Mouse (Mus musculus): ENCODE data around the gene Ccdc113.

GRCm38 (mm10) chr8:95607210-95607609 lies 73.3 kb downstream of the Ccdc113 start:
- TF ChIP-seq POLR2A (IDR thresholded peaks at IDR 0.05; ENCODE audit: low read depth, low read length) (no peak), CTCF (conservative IDR thresholded peaks at IDR 0.05 in 1 of 2, IDR thresholded peaks at IDR 0.05 in 1 of 2; ENCODE audit: low read depth in 2 of 2, low read length in 2 of 2) (no peak), KAT2A (IDR thresholded peaks at IDR 0.05; ENCODE audit: insufficient replicate concordance, low read length) (no peak), JUND (conservative IDR thresholded peaks at IDR 0.05; ENCODE audit: low read depth, low read length) (no peak), MEF2A (IDR thresholded peaks at IDR 0.05; ENCODE audit: borderline replicate concordance, low read depth, low read length) (peak; percentile 66; the same call in 1 of the 2 replicates), ZNF384 (IDR thresholded peaks at IDR 0.05; ENCODE audit: low read depth, low read length) (no peak), USF1 (IDR thresholded peaks at IDR 0.05; ENCODE audit: low read depth, low read length) (no peak), ETS1 (conservative IDR thresholded peaks at IDR 0.05; ENCODE audit: low read depth, low read length) (no peak), NRF1 (IDR thresholded peaks at IDR 0.05; ENCODE audit: low read depth, low read length) (no peak), TBP (conservative IDR thresholded peaks at IDR 0.05; ENCODE audit: low read depth, low read length) (no peak), MAZ (IDR thresholded peaks at IDR 0.05; ENCODE audit: low read depth, low read length) (no peak), NELFE (IDR thresholded peaks at IDR 0.05; ENCODE audit: low read depth, low read length) (no peak), CHD2 (IDR thresholded peaks at IDR 0.05; ENCODE audit: low read length) (no peak), POLR2AphosphoS2 (IDR thresholded peaks at IDR 0.05; ENCODE audit: low read depth, low read length) (no peak)

All from CH12.LX (cell line).